Mouse (Mus musculus) kidney, postnatal 0 days (tissue): ENCODE measurements around the gene Ces3a. TPM values are rescaled to one million over a fixed set of nuclear protein-coding genes. Genes with fewer than 3 reads are reported as not detected.

ENCODE experiments used
- ATAC-seq: fragments of 200-750 bp; cut with Nextera tagmentation; replicated peaks from 2 replicates; pipeline ENCODE4 v1.8.0; 2017; ENCODE audit warnings: low read depth, moderate number of reproducible peaks, moderate TSS enrichment, moderate library complexity; ENCODE audit not compliant: low FRiP score
- DNase-seq: peaks from one replicate; pipeline ENCODE4 v3.0.0-alpha.2; 2016; ENCODE audit warnings: low spot score
- H3K27ac ChIP-seq: fragments of 300-500 bp; sonication (generic); 2 replicates; pipeline ENCODE4 v1.5.1; 2014; ENCODE audit warnings: mild to moderate bottlenecking
- H3K27me3 ChIP-seq: fragments of 300-500 bp; sonication (generic); 2 replicates; pipeline ENCODE4 v1.6.1; 2014; ENCODE audit warnings: low read length, mixed read lengths; ENCODE audit not compliant: insufficient read depth
- H3K36me3 ChIP-seq: fragments of 300-500 bp; sonication (generic); 2 replicates; pipeline ENCODE4 v1.6.1; 2014; ENCODE audit warnings: low read length, mixed read lengths; ENCODE audit not compliant: insufficient read depth
- H3K4me1 ChIP-seq: fragments of 300-500 bp; sonication (generic); replicated peaks from 2 replicates; pipeline ENCODE4 v1.6.1; 2014; ENCODE audit warnings: antibody characterized with exemption, low read length, mixed read lengths; ENCODE audit not compliant: insufficient read depth
- H3K4me2 ChIP-seq: fragments of 300-500 bp; sonication (generic); 2 replicates; pipeline ENCODE4 v1.6.1; 2014; ENCODE audit warnings: mild to moderate bottlenecking, low read length, moderate library complexity, mixed read lengths
- H3K4me3 ChIP-seq: fragments of 300-500 bp; sonication (generic); replicated peaks from 2 replicates; pipeline ENCODE4 v1.5.1; 2014; ENCODE audit warnings: low read depth, low read length
- H3K9ac ChIP-seq: fragments of 300-500 bp; sonication (generic); 2 replicates; pipeline ENCODE4 v1.6.1; 2014; ENCODE audit warnings: low read depth, low read length
- H3K9me3 ChIP-seq: fragments of 300-500 bp; sonication (generic); replicated peaks from 2 replicates; pipeline ENCODE4 v1.6.1; 2016; ENCODE audit warnings: low read length, inconsistent platforms, mixed read lengths
- CTCF ChIP-seq: IDR thresholded peaks from 2 replicates; pipeline ENCODE4 v1.5.1; 2016; ENCODE audit warnings: antibody characterized with exemption, low read depth, mild to moderate bottlenecking, moderate library complexity
- WGBS: fragments of 180-500 bp; shearing (Covaris S2); extraction: QIAGEN DNeasy Blood & Tissue Kit; methylation state at CpG from one replicate; pipeline ENCODE4 v1.1.7; 2014; 5-methylcytosine and 5-hydroxymethylcytosine counted together
- polyA plus RNA-seq: library from polyadenylated mRNA; unstranded; fragments of >200 nt; fragmentation: Nextera tagmentation; extraction: Ambion mirVana; gene quantifications from 2 replicates; pipeline ENCODE4 v1.2.1, GENCODE M21; 2015

Gene Ces3a
- polyA plus RNA-seq: not detected in 2 replicates

GRCm38 (mm10) chr8:105048371-105048854 is at the start of gene Ces3a:
Gene Ces3a (plus strand): TSS chr8:105048601.
- no peak within 1 kb of the TSS for H3K4me3 ChIP-seq
- no peak for TF ChIP-seq CTCF
- no peak within 1 kb of the TSS for H3K4me2 ChIP-seq
- H3K36me3 ChIP-seq: no peaks in the 10 kb centered on the region
- ATAC-seq (no peak), DNase-seq (no peak)
- 79% methylated on average over 3 of the region's 3 CpGs for WGBS
- no peaks in the 10 kb centered on the region for H3K4me1 ChIP-seq
- H3K9ac ChIP-seq: no peak within 1 kb of the TSS
- no peaks in the 10 kb centered on the region for H3K9me3 ChIP-seq
- no peak within 1 kb of the TSS for H3K27ac ChIP-seq
- H3K27me3 ChIP-seq: no peaks in the 10 kb centered on the region

- DNase-seq: no peak
- Histone ChIP-seq H3K4me1 (no peaks in the 10 kb centered on the region), H3K4me3 (no peak overlapping the region), H3K4me2 (no peak overlapping the region), H3K27me3 (no peaks in the 10 kb centered on the region), H3K9ac (no peak overlapping the region), H3K27ac (no peak overlapping the region), H3K9me3 (no peaks in the 10 kb centered on the region), H3K36me3 (no peaks in the 10 kb centered on the region)
- no peak for ATAC-seq
- no peak for TF ChIP-seq CTCF
- WGBS: 76% methylated on average over 6 of the region's 6 CpGs
Observed at GRCm38 (mm10) chr8:104999183-104999582, 49.2 kb upstream of the Ces3a start.

GRCm38 (mm10) chr8:105000586-105000985 is 47.8 kb upstream of the Ces3a start, which contains the start of gene Ces2h:
Gene Ces2h (plus strand): TSS chr8:105000853.
- H3K4me3 ChIP-seq: no peak within 1 kb of the TSS
- H3K9me3 ChIP-seq: no peaks in the 10 kb centered on the region
- DNase-seq (no peak), ATAC-seq (peak; percentile 87)
- WGBS: 55% methylated on average over 7 of the region's 7 CpGs
- no peak within 1 kb of the TSS for H3K4me2 ChIP-seq
- H3K27ac ChIP-seq: no peak within 1 kb of the TSS
- no peaks in the 10 kb centered on the region for H3K36me3 ChIP-seq
- TF ChIP-seq CTCF: no peak
- H3K9ac ChIP-seq: no peak within 1 kb of the TSS
- H3K4me1 ChIP-seq: no peaks in the 10 kb centered on the region
- no peaks in the 10 kb centered on the region for H3K27me3 ChIP-seq

- no peaks in the 10 kb centered on the region for H3K9me3 ChIP-seq
Observed at GRCm38 (mm10) chr8:105010000-105010399, 38.4 kb upstream of the Ces3a start.

GRCm38 (mm10) chr8:105011136-105011535 is 37.3 kb upstream of the Ces3a start:
- WGBS: 80% methylated on average over 12 of the region's 12 CpGs
- ATAC-seq: no peak
- 0 out of 2 replicates have a peak, but pooled peaks have one; percentile 16 for TF ChIP-seq CTCF

More at GRCm38 (mm10) chr8:105010000-105010399, 38.4 kb upstream of the Ces3a start:
- Histone ChIP-seq H3K4me3 (no peak overlapping the region), H3K36me3 (no peaks in the 10 kb centered on the region), H3K4me2 (no peak overlapping the region), H3K4me1 (no peaks in the 10 kb centered on the region), H3K27ac (no peak overlapping the region), H3K9ac (no peak overlapping the region), H3K27me3 (no peaks in the 10 kb centered on the region)
- DNase-seq (no peak), ATAC-seq (no peak)
- TF ChIP-seq CTCF: no peak
- WGBS: 78% methylated on average over 2 of the region's 2 CpGs

GRCm38 (mm10) chr8:105014391-105014790 is 34.0 kb upstream of the Ces3a start:
- no peaks in the 10 kb centered on the region for H3K27me3 ChIP-seq
- TF ChIP-seq CTCF: no peak
- no peak overlapping the region for H3K4me2 ChIP-seq
- no peak for DNase-seq
- no peak for ATAC-seq
- no peaks in the 10 kb centered on the region for H3K36me3 ChIP-seq
- WGBS: 93% methylated on average over 5 of the region's 5 CpGs
- no peaks in the 10 kb centered on the region for H3K4me1 ChIP-seq
- H3K9me3 ChIP-seq: no peaks in the 10 kb centered on the region
- no peak overlapping the region for H3K27ac ChIP-seq
- no peak overlapping the region for H3K4me3 ChIP-seq
- H3K9ac ChIP-seq: no peak overlapping the region

More at GRCm38 (mm10) chr8:105011136-105011535, 37.3 kb upstream of the Ces3a start:
- DNase-seq: no peak
- Histone ChIP-seq H3K4me2 (no peak overlapping the region), H3K9ac (no peak overlapping the region), H3K4me3 (no peak overlapping the region), H3K27ac (no peak overlapping the region), H3K36me3 (no peaks in the 10 kb centered on the region), H3K4me1 (no peaks in the 10 kb centered on the region), H3K9me3 (no peaks in the 10 kb centered on the region), H3K27me3 (no peaks in the 10 kb centered on the region)

GRCm38 (mm10) chr8:105021954-105022353 is 26.4 kb upstream of the Ces3a start:
- TF ChIP-seq CTCF: no peak
- WGBS: 76% methylated on average over 1 of the region's 1 CpGs
- ATAC-seq (no peak), DNase-seq (no peak)
- Histone ChIP-seq H3K36me3 (no peaks in the 10 kb centered on the region), H3K4me3 (no peak overlapping the region), H3K9me3 (no peaks in the 10 kb centered on the region), H3K27me3 (no peaks in the 10 kb centered on the region), H3K4me2 (no peak overlapping the region), H3K9ac (no peak overlapping the region), H3K4me1 (no peaks in the 10 kb centered on the region), H3K27ac (no peak overlapping the region)
